Mouse (Mus musculus) intestine, embryonic 15.5 days (tissue): ENCODE results near the gene Osbpl5. TPM values are rescaled to one million over a fixed set of nuclear protein-coding genes. Genes with fewer than 3 reads are reported as not detected.

Experiments
- ATAC-seq: fragments of 200-750 bp; cut with Nextera tagmentation; 2 replicates; pipeline ENCODE4 v1.8.0; 2017; ENCODE audit warnings: moderate TSS enrichment, moderate library complexity
- H3K27ac ChIP-seq: fragments of 300-500 bp; sonication (generic); 2 replicates; pipeline ENCODE4 v1.5.1; 2015; ENCODE audit warnings: mild to moderate bottlenecking, inconsistent platforms
- H3K27me3 ChIP-seq: fragments of 300-500 bp; sonication (generic); replicated peaks from 2 replicates; pipeline ENCODE4 v1.6.1; 2015; ENCODE audit warnings: inconsistent platforms
- H3K36me3 ChIP-seq: fragments of 300-500 bp; sonication (generic); 2 replicates; pipeline ENCODE4 v1.6.1; 2015; ENCODE audit warnings: inconsistent platforms
- H3K4me1 ChIP-seq: fragments of 300-500 bp; sonication (generic); replicated peaks from 2 replicates; pipeline ENCODE4 v1.6.1; 2015; ENCODE audit warnings: inconsistent platforms
- H3K4me2 ChIP-seq: fragments of 300-500 bp; sonication (generic); replicated peaks from 2 replicates; pipeline ENCODE4 v1.6.1; 2015; ENCODE audit warnings: mild to moderate bottlenecking, inconsistent platforms
- H3K4me3 ChIP-seq: fragments of 300-500 bp; sonication (generic); replicated peaks from 2 replicates; pipeline ENCODE4 v1.5.1; 2015; ENCODE audit warnings: inconsistent platforms
- H3K9ac ChIP-seq: fragments of 300-500 bp; sonication (generic); 2 replicates; pipeline ENCODE4 v1.6.1; 2015; ENCODE audit warnings: inconsistent platforms
- H3K9me3 ChIP-seq: fragments of 300-500 bp; sonication (generic); 2 replicates; pipeline ENCODE4 v1.6.1; 2016; ENCODE audit warnings: inconsistent platforms
- WGBS: fragments of 180-500 bp; shearing (Covaris S2); methylation state at CpG from one replicate; pipeline ENCODE4 v1.1.7; 2015; 5-methylcytosine and 5-hydroxymethylcytosine counted together
- polyA plus RNA-seq: library from polyadenylated mRNA; unstranded; fragments of >200 nt; fragmentation: Nextera tagmentation; extraction: Ambion mirVana; gene quantifications from 2 replicates; pipeline ENCODE4 v1.2.1, GENCODE M21; 2015

Osbpl5 gene
- polyA plus RNA-seq, 1 experiment from 2014 or later, result 25.6 TPM

DNA sequence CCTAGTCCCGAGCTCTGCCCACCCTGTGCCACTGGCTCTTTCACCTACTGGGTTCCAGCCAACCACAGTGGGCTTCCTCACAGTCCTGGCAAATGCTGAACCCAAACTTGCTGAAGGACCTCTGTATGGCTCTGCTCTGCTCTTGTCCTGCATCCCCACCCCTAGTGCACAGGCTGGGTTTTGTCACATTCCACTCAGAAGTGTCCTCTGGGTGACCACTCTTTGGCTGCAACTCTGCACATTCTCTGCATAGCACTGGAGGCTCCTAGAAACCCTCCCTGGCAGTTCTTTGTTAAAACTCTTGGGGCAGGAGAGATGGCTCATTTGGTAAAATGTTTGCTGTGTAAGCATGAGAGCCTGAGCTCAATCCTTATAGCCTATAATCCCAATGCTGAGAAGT is 39.0 kb downstream of the Osbpl5 start:
- no peaks in the 10 kb centered on the region for H3K27me3 ChIP-seq
- WGBS, result 80% methylated on average over 1 of the region's 1 CpGs
- H3K36me3 ChIP-seq, result peaks cover 11% of the 10 kb centered on the region
- no peak overlapping the region for H3K4me3 ChIP-seq
- no peak overlapping the region for H3K9ac ChIP-seq
- ATAC-seq, result peak; percentile 37; the same call in 1 of the 2 replicates
- no peak overlapping the region for H3K4me2 ChIP-seq
- H3K4me1 ChIP-seq, result peaks cover 13% of the 10 kb centered on the region; the same call in 1 of the 2 replicates
- H3K9me3 ChIP-seq, result no peaks in the 10 kb centered on the region
- H3K27ac ChIP-seq, result no peak overlapping the region

DNA sequence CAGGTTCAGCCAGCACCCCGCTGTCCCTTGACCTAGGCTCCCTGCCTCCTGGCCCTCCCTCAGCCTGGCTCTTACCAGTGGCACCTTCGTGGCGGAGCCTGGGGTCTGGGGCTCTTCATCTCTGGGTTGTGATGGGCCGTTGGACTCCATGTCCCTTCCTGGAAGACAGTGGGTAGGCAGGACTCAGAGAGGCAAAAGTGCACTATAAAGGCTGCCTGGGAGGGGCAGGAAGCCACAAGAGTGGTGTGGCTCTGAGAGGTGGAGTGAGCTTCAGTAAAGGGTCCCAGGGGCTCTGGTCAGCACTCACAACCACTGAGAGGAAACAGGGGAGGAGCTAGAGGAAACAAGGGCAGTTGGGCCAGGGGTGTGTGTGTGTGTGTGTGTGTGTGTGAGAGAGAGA is 43.4 kb downstream of the Osbpl5 start:
- Histone ChIP-seq H3K9ac (no peak overlapping the region), H3K27ac (no peak overlapping the region), H3K4me3 (no peak overlapping the region), H3K36me3 (peaks cover 16% of the 10 kb centered on the region), H3K9me3 (no peaks in the 10 kb centered on the region), H3K27me3 (no peaks in the 10 kb centered on the region), H3K4me1 (peaks cover 7% of the 10 kb centered on the region; the same call in 1 of the 2 replicates), H3K4me2 (no peak overlapping the region)
- 72% methylated on average over 4 of the region's 4 CpGs for WGBS
- no peak for ATAC-seq

GRCm38 (mm10) chr7:143712771-143713348 is 43.9 kb downstream of the Osbpl5 start:
- Histone ChIP-seq H3K27me3 (no peaks in the 10 kb centered on the region), H3K4me2 (no peak overlapping the region), H3K4me1 (0 out of 2 replicates have a peak, but pooled peaks cover 6% of the 10 kb centered on the region), H3K9ac (no peak overlapping the region), H3K9me3 (no peaks in the 10 kb centered on the region), H3K27ac (no peak overlapping the region), H3K4me3 (no peak overlapping the region), H3K36me3 (peaks cover 16% of the 10 kb centered on the region)
- WGBS, result 80% methylated on average over 8 of the region's 8 CpGs
- no peak for ATAC-seq

DNA sequence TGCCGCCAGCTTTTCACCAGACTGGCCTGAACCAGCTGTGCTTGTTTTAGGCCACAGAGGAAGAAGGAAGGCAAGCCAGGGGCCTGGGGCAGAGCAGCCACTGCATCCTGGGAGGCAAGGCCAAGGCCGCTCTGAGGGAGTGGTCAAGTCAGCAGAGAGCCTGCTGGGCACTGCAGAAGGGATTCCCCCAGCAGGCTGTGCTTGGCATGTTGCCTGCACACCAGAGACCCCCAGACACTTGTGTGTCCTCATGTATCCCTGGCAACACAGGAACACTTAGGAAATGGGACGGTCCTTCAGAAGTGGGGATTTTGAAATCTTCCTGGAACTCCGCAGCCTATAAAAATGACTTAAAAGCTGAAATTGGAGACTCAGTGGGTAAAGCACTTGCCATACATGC is 44.8 kb downstream of the Osbpl5 start:
- no peak overlapping the region for H3K4me3 ChIP-seq
- no peak overlapping the region for H3K27ac ChIP-seq
- H3K27me3 ChIP-seq, result no peaks in the 10 kb centered on the region
- WGBS, result 48% methylated on average over 4 of the region's 4 CpGs
- H3K4me2 ChIP-seq, result no peak overlapping the region
- ATAC-seq, result peak; percentile 28; the same call in 1 of the 2 replicates
- 0 out of 2 replicates have a peak, but pooled peaks cover 4% of the 10 kb centered on the region for H3K4me1 ChIP-seq
- H3K36me3 ChIP-seq, result peaks cover 16% of the 10 kb centered on the region
- no peak overlapping the region for H3K9ac ChIP-seq
- no peaks in the 10 kb centered on the region for H3K9me3 ChIP-seq

DNA sequence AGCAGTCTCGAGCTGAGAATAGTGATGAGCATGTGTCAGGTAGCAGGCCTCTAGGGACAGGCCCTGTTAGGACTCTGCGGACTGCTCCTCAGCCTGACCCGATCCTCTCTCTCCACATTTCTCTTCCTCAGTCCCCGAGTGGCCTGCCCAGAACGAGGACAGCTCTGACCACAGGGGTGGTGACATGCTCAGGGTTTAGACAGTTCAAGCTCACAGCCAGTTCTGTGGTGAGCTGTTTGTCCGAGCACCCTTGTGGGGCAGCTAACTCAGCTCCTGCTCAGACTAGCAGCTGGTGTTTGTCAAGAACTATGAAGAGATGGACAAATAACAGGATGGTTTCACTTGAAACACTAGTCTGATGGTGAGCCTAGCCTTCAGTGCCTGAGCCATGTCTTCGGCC is 45.4 kb downstream of the Osbpl5 start:
- H3K4me1 ChIP-seq, result 0 out of 2 replicates have a peak, but pooled peaks cover 4% of the 10 kb centered on the region
- peaks cover 16% of the 10 kb centered on the region for H3K36me3 ChIP-seq
- H3K4me2 ChIP-seq, result no peak overlapping the region
- H3K27ac ChIP-seq, result no peak overlapping the region
- 80% methylated on average over 7 of the region's 7 CpGs for WGBS
- no peak overlapping the region for H3K4me3 ChIP-seq
- no peaks in the 10 kb centered on the region for H3K27me3 ChIP-seq
- no peak for ATAC-seq
- H3K9me3 ChIP-seq, result no peaks in the 10 kb centered on the region
- no peak overlapping the region for H3K9ac ChIP-seq

DNA sequence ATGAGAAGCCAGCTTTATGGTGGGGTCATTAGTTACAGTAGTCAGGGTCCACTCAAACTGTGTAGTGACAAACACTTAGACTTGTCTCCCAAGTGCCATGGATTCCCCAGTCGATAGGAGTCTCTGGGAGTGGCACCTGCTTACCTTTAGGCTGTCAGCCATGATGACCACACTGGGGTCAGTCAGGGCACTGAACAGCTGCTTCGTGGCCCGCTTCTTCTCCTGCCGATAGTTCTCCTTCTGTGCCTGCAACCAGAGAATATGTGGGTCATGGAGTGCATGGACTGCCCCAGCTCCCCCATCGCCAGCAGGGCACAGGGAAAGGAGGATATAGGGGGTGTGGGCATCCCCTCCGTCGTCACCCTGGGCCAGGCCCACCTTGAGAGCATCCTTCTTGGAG is 47.4 kb downstream of the Osbpl5 start:
- 80% methylated on average over 7 of the region's 7 CpGs for WGBS
- H3K4me2 ChIP-seq, result no peak overlapping the region
- H3K4me3 ChIP-seq, result no peak overlapping the region
- H3K27ac ChIP-seq, result no peak overlapping the region
- peaks cover 12% of the 10 kb centered on the region for H3K36me3 ChIP-seq
- no peaks in the 10 kb centered on the region for H3K9me3 ChIP-seq
- ATAC-seq, result no peak
- no peak overlapping the region for H3K9ac ChIP-seq
- H3K27me3 ChIP-seq, result no peaks in the 10 kb centered on the region
- 0 out of 2 replicates have a peak, but pooled peaks cover 4% of the 10 kb centered on the region for H3K4me1 ChIP-seq

- Histone ChIP-seq H3K4me3 (no peak overlapping the region), H3K4me1 (no peaks in the 10 kb centered on the region), H3K4me2 (no peak overlapping the region), H3K27ac (no peak overlapping the region), H3K36me3 (peaks cover 22% of the 10 kb centered on the region), H3K9me3 (no peaks in the 10 kb centered on the region), H3K9ac (no peak overlapping the region), H3K27me3 (no peaks in the 10 kb centered on the region)
- peak; percentile 82 for ATAC-seq
- WGBS, result 40% methylated on average over 7 of the region's 7 CpGs
Measured at GRCm38 (mm10) chr7:143706697-143707438, 49.9 kb downstream of the Osbpl5 start.

GRCm38 (mm10) chr7:143696140-143696539 is 60.6 kb downstream of the Osbpl5 start:
- ATAC-seq, result no peak
- Histone ChIP-seq H3K4me2 (no peak overlapping the region), H3K4me3 (no peak overlapping the region), H3K36me3 (peaks cover 50% of the 10 kb centered on the region), H3K9me3 (no peaks in the 10 kb centered on the region), H3K9ac (no peak overlapping the region), H3K27ac (no peak overlapping the region), H3K27me3 (no peaks in the 10 kb centered on the region), H3K4me1 (no peaks in the 10 kb centered on the region)
- 61% methylated on average over 2 of the region's 2 CpGs for WGBS

DNA sequence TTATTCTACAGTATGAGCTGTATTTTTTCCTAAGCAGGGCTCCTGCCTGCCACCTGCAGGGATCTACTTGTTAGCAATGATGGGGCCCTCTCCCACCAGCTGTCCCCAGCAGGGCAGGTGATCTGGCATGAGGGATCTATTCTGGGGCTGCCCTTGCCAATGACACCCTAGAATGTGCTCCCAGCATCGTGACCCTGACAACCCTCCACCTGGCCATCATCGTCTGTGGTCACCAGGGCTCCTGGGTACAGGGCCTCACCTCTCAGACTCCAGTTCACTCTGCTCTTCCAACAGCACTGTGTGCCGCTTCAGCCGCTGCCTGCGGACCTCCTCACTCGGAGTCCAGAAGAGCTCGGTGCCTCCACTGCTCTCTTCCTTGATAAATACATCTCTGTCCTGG is 62.2 kb downstream of the Osbpl5 start:
- ATAC-seq, result no peak
- Histone ChIP-seq H3K36me3 (peaks cover 49% of the 10 kb centered on the region), H3K4me3 (no peak overlapping the region), H3K9ac (no peak overlapping the region), H3K4me2 (no peak overlapping the region), H3K4me1 (no peaks in the 10 kb centered on the region), H3K9me3 (no peaks in the 10 kb centered on the region), H3K27me3 (no peaks in the 10 kb centered on the region), H3K27ac (no peak overlapping the region)
- WGBS, result 92% methylated on average over 7 of the region's 7 CpGs

GRCm38 (mm10) chr7:143692746-143693510 is 63.9 kb downstream of the Osbpl5 start:
- 89% methylated on average over 12 of the region's 12 CpGs for WGBS
- no peak overlapping the region for H3K4me2 ChIP-seq
- H3K4me3 ChIP-seq, result no peak overlapping the region
- H3K9me3 ChIP-seq, result no peaks in the 10 kb centered on the region
- H3K36me3 ChIP-seq, result peaks cover 50% of the 10 kb centered on the region
- no peak overlapping the region for H3K27ac ChIP-seq
- no peak for ATAC-seq
- no peaks in the 10 kb centered on the region for H3K27me3 ChIP-seq
- no peak overlapping the region for H3K9ac ChIP-seq
- no peaks in the 10 kb centered on the region for H3K4me1 ChIP-seq

DNA sequence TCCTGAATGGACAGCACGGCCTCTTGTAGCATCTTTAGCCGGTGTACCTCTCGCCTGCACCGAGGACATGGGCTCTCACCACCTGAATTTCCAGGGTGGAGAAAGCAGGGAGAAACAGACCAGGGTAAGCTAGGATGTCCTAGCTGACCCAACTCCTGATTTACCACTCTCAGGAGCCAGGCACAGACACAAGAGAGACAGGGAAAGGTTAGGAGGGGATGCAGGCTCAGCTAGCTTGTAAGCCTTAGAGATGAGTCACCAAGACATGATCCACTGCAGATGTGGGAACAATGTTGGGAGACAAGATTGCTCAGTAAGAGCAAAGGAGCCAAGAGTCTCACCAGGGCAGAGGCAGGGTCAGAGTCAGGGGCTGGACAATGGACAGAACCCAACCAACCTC is 64.9 kb downstream of the Osbpl5 start:
- Histone ChIP-seq H3K4me3 (no peak overlapping the region), H3K4me1 (no peaks in the 10 kb centered on the region), H3K9me3 (no peaks in the 10 kb centered on the region), H3K4me2 (no peak overlapping the region), H3K36me3 (peaks cover 44% of the 10 kb centered on the region), H3K27me3 (no peaks in the 10 kb centered on the region), H3K9ac (no peak overlapping the region), H3K27ac (no peak overlapping the region)
- WGBS, result 94% methylated on average over 4 of the region's 4 CpGs
- no peak for ATAC-seq

- Histone ChIP-seq H3K27ac (no peak overlapping the region), H3K36me3 (peaks cover 41% of the 10 kb centered on the region), H3K4me3 (no peak overlapping the region), H3K27me3 (no peaks in the 10 kb centered on the region), H3K4me1 (no peaks in the 10 kb centered on the region), H3K4me2 (no peak overlapping the region), H3K9me3 (no peaks in the 10 kb centered on the region), H3K9ac (no peak overlapping the region)
- ATAC-seq, result no peak
- 88% methylated on average over 5 of the region's 5 CpGs for WGBS
Measured at GRCm38 (mm10) chr7:143691181-143691580, 65.6 kb downstream of the Osbpl5 start.
